Mouse (Mus musculus): ENCODE measurements around the gene Rangrf. TPM values are rescaled to one million over a fixed set of nuclear protein-coding genes. Genes with fewer than 3 reads are reported as not detected.
A peak's percentile ranks its signal among the peaks of the same experiment; 100 is the strongest.
"Not testable (repeated sequence)": the region's sequence is repeated elsewhere in the genome, so short reads cannot be mapped to it uniquely, and the experiment has no call there.

The Rangrf gene
- polyA plus RNA-seq, 2 experiments: 23.0 to 29.2 TPM

DNA sequence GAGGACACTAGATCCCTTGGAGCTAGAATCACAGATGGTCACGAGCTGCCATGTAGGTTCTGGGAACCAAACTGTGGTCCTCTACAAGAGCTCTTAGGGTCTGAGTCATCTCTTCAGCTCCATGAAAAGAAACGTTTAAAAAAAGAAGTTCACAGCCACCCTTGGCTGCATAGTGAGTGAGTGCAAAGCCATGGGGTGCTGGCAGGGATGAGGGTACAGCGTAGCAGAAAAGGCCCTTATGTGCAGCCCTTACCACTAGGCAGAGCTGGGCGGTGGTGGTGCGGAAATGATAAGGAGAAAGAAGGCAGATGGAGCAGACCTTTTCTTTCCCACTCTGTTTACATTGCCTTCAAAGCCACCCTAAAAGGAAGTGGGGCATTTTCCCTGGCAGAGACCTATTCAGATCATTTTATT lies 4.3 kb upstream of the Rangrf start:
- TF ChIP-seq EP300 (IDR thresholded peaks at IDR 0.05; ENCODE audit: low read depth) (no peak), CTCF (IDR thresholded peaks at IDR 0.05; ENCODE audit: low read depth) (no peak)
- WGBS (ENCODE audit: insufficient replicate concordance): 18% methylated on average over 5 of the region's 5 CpGs
- no peak overlapping the region for H3K4me3 ChIP-seq (ENCODE audit: insufficient read depth in 1 of 2, low read depth in 2 of 2, low read length in 2 of 2)
- no peaks in the 10 kb centered on the region for H3K36me3 ChIP-seq (replicated peaks; ENCODE audit: control insufficient read depth, insufficient read depth, low read depth)
- H3K4me2 ChIP-seq (ENCODE audit: low read depth): no peak overlapping the region
- H3K27me3 ChIP-seq (ENCODE audit: control insufficient read depth, insufficient read depth, low read length): no peaks in the 10 kb centered on the region
- ATAC-seq (ENCODE audit: insufficient read depth) (no peak), DNase-seq (ENCODE audit: low read depth in 3 of 3, low spot score in 3 of 3) (no peak)
- no peaks in the 10 kb centered on the region for H3K9me3 ChIP-seq (ENCODE audit: control insufficient read depth, low read length)
- 0 out of 4 replicates have a peak, but pooled peaks cover 0 to 4% of the 10 kb centered on the region in 2 experiments for H3K4me1 ChIP-seq (replicated peaks; ENCODE audit: control insufficient read depth in 2 of 2, insufficient read depth in 2 of 2, low read length in 1 of 2)
- H3K9ac ChIP-seq (replicated peaks): 0 out of 2 replicates have a peak overlapping the region, but pooled peaks have one; percentile 5
- no peak overlapping the region for H3K27ac ChIP-seq

DNA sequence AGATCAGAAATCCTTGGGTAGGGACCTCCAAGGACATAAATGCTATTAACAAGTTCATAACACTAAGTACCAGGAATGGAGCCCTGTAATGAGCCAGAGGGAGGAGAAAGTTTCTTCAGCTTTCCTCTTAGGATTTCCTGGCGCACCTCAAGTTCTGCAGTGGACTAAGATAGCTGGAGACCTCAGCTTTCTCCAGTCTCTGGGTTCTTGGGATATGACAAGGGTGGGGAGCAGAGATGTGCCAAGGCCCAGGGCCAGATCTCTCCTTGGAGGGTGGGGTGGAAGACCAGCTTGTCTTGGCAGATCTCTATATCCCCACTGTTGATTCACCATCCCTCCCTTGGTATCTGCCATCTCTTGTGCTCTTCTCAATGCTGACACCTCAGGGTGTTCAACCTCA lies 616 bp upstream of the Rangrf start:
- DNase-seq (ENCODE audit: low read depth in 3 of 3, low spot score in 3 of 3): no peak
- no peaks in the 10 kb centered on the region for H3K36me3 ChIP-seq (replicated peaks; ENCODE audit: control insufficient read depth, insufficient read depth, low read depth)
- H3K4me3 ChIP-seq (ENCODE audit: insufficient read depth in 1 of 2, low read depth in 2 of 2, low read length in 2 of 2): no peak overlapping the region
- peaks cover 0 to 14% of the 10 kb centered on the region in 2 experiments; a peak in 3 of 4 replicates for H3K4me1 ChIP-seq (replicated peaks; ENCODE audit: control insufficient read depth in 2 of 2, insufficient read depth in 2 of 2, low read length in 1 of 2)
- no peak overlapping the region for H3K4me2 ChIP-seq (ENCODE audit: low read depth)
- H3K9me3 ChIP-seq (ENCODE audit: control insufficient read depth, low read length): no peaks in the 10 kb centered on the region
- H3K27me3 ChIP-seq (ENCODE audit: control insufficient read depth, insufficient read depth, low read length): no peaks in the 10 kb centered on the region
- 71% methylated on average over 1 of the region's 1 CpGs for WGBS (ENCODE audit: insufficient replicate concordance)
- no peak for TF ChIP-seq EP300 (IDR thresholded peaks at IDR 0.05; ENCODE audit: low read depth)
- TF ChIP-seq CTCF (IDR thresholded peaks at IDR 0.05; ENCODE audit: low read depth): no peak
- no peak for ATAC-seq (ENCODE audit: insufficient read depth)
- no peak overlapping the region for H3K9ac ChIP-seq (replicated peaks)
- H3K27ac ChIP-seq: no peak overlapping the region

GRCm38 (mm10) chr11:68974059-68974450 lies 930 bp downstream of the Rangrf start:
- Histone ChIP-seq H3K9me3 (ENCODE audit: control insufficient read depth, low read length) (no peaks in the 10 kb centered on the region), H3K4me3 (ENCODE audit: insufficient read depth in 1 of 2, low read depth in 2 of 2, low read length in 2 of 2) (peak overlapping the region; percentile 50 to 57), H3K27me3 (ENCODE audit: control insufficient read depth, insufficient read depth, low read length) (no peaks in the 10 kb centered on the region), H3K36me3 (replicated peaks; ENCODE audit: control insufficient read depth, insufficient read depth, low read depth) (no peaks in the 10 kb centered on the region), H3K4me1 (replicated peaks; ENCODE audit: control insufficient read depth in 2 of 2, insufficient read depth in 2 of 2, low read length in 1 of 2) (peaks cover 0 to 10% of the 10 kb centered on the region in 2 experiments; a peak in 3 of 4 replicates), H3K9ac (replicated peaks) (no peak overlapping the region; the same call in 1 of the 2 replicates), H3K27ac (no peak overlapping the region), H3K4me2 (ENCODE audit: low read depth) (peak overlapping the region; percentile 74)
- WGBS (ENCODE audit: insufficient replicate concordance): 30% methylated on average over 6 of the region's 6 CpGs
- DNase-seq (ENCODE audit: low read depth in 3 of 3, low spot score in 3 of 3) (no peak), ATAC-seq (ENCODE audit: insufficient read depth) (no peak)
- TF ChIP-seq EP300 (IDR thresholded peaks at IDR 0.05; ENCODE audit: low read depth) (no peak), CTCF (IDR thresholded peaks at IDR 0.05; ENCODE audit: low read depth) (no peak)

- H3K4me3 ChIP-seq (ENCODE audit: insufficient read depth in 1 of 2, low read depth in 2 of 2, low read length in 2 of 2): peak overlapping the region; percentile 50 to 57
- H3K4me1 ChIP-seq (replicated peaks; ENCODE audit: control insufficient read depth in 2 of 2, insufficient read depth in 2 of 2, low read length in 1 of 2): peaks cover under 1 to 12% of the 10 kb centered on the region in 2 experiments
- H3K27me3 ChIP-seq (ENCODE audit: control insufficient read depth, insufficient read depth, low read length); H3K9me3 ChIP-seq (ENCODE audit: control insufficient read depth, low read length); H3K36me3 ChIP-seq (replicated peaks; ENCODE audit: control insufficient read depth, insufficient read depth, low read depth); H3K9ac ChIP-seq (replicated peaks); H3K27ac ChIP-seq: not testable (repeated sequence)
- ATAC-seq (ENCODE audit: insufficient read depth) (peak; percentile 93), DNase-seq (ENCODE audit: low read depth in 3 of 3, low spot score in 3 of 3) (peak; percentile 67 to 74 (median 70))
- WGBS (ENCODE audit: insufficient replicate concordance): under 1% methylated on average over 37 of the region's 38 CpGs
- H3K4me2 ChIP-seq (ENCODE audit: low read depth): peak overlapping the region; percentile 74
Measured at GRCm38 (mm10) chr11:68973250-68974058, 1.5 kb downstream of the Rangrf start.

DNA sequence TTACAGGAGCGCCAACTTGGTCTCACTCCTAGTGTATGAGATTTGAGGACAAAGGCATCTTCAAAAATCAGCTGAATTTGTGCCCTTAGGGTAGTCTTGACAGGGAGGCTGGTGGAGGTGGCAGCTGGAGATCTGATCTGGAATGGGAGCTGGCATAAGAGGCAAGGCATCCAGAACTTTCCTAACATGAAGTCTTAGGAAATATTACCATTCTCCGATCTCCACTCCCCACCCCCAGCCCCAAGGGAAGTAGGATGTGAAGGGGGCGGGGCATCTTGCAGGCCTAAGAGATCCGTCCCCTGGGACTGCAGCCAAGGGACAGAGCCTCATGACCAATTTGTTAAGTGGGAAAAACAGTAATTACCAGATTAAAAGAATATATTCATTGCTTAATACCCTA lies 4.8 kb downstream of the Rangrf start:
- Histone ChIP-seq H3K4me1 (replicated peaks; ENCODE audit: control insufficient read depth in 2 of 2, insufficient read depth in 2 of 2, low read length in 1 of 2) (peaks cover 13 to 18% of the 10 kb centered on the region in 2 experiments), H3K9ac (replicated peaks) (no peak overlapping the region), H3K27me3 (ENCODE audit: control insufficient read depth, insufficient read depth, low read length) (peaks cover 2% of the 10 kb centered on the region; the same call in 1 of the 2 replicates), H3K9me3 (ENCODE audit: control insufficient read depth, low read length) (no peaks in the 10 kb centered on the region), H3K36me3 (replicated peaks; ENCODE audit: control insufficient read depth, insufficient read depth, low read depth) (no peaks in the 10 kb centered on the region), H3K27ac (no peak overlapping the region), H3K4me2 (ENCODE audit: low read depth) (no peak overlapping the region), H3K4me3 (ENCODE audit: insufficient read depth in 1 of 2, low read depth in 2 of 2, low read length in 2 of 2) (no peak overlapping the region)
- ATAC-seq (ENCODE audit: insufficient read depth) (no peak), DNase-seq (ENCODE audit: low read depth in 3 of 3, low spot score in 3 of 3) (no peak)
- WGBS (ENCODE audit: insufficient replicate concordance): 66% methylated on average over 4 of the region's 4 CpGs
- TF ChIP-seq CTCF (IDR thresholded peaks at IDR 0.05; ENCODE audit: low read depth) (no peak), EP300 (IDR thresholded peaks at IDR 0.05; ENCODE audit: low read depth) (no peak)
